Mouse (Mus musculus): ENCODE data around the gene H2-Q10.
"Not testable (repeated sequence)": the region's sequence is repeated elsewhere in the genome, so short reads cannot be mapped to it uniquely, and the experiment has no call there.

Gene H2-Q10

DNA sequence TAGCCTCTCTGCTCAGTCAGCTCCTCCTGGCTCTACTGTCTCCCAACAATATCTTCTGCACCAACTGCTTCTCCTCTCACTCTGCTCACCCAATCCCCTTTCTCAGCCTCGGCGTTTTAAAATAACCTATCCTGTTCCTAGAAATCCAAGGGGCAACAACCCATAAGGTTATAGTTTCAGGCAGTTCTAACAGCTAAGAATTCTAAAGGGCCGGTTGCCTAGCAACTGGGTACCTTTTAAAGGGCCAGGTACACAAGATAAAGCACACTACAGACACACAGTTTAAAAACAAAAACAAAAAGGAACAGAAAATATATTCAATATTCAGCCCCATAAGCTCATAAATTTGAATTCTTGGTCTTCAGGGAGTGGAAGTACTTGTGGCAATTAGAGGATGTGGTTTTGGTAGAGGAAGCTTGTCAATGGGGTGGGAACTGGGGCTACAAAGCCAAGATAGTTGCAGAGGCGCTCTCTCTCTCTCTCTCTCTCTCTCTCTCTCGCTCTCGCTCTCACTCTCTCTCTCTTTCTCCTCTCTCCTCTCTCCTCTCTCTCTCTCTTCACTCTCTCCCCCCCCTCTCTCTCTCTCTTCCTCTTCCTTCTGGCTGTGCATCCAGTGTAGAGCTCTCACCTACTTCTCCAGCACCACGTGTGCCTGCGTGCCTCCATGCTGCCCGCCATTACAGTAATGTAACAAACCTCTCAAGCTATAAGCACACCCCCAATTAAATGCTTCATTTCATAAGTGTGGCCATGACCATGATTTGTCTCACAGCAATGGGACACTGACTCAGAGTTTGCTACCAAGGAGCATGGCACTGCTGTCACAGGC is 9.2 kb upstream of the H2-Q10 start:
- DNase-seq, result not testable (repeated sequence)

DNA sequence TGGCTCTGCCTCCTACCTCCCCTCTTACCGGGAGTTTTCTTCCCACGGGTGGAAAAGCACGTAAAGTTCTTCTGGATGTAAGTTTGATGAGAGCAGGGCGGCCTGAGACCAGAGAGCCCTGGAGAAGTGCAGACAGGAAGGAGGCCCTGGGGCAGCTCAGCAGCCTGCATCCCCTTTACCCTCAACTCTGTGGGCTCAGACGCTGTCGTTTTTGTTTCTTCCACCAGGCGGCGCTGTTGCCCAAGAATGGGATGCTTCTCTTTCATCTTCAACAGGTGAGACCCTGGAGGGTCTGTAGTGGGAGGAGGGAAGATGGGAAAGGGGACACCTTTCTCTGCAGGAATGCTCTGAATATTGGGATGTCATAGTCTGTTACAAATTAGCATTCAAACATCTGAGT is 4.2 kb upstream of the H2-Q10 start:
- peak; percentile 40 for DNase-seq

DNA sequence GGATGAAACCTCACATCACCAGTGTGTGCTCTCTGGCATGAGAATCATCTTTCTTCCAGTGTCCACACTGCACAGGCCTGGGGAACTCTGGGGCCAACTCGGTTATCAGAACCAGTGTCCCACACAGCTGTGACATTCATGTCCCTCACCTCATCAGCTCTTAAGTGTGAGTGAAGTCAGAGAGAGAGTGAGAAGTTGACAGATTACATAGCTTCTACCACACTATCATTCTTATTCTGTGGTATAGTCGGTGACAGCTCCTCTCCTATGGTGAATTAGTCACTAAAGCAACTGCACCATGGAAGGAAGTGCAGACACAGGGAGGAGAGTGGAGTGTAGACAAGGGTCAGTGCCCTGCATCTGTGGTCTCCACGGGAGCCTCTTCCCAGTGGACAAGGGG is 953 bp upstream of the H2-Q10 start:
- not testable (repeated sequence) for DNase-seq

- DNase-seq, result peak; percentile 79
These were observed 14.2 kb downstream of the H2-Q10 start for GRCm38 (mm10) chr17:35484066-35484465.

GRCm38 (mm10) chr17:35485702-35486101 is 15.8 kb downstream of the H2-Q10 start:
- DNase-seq, result no peak

- no peak for DNase-seq
These were observed 16.8 kb downstream of the H2-Q10 start for GRCm38 (mm10) chr17:35486726-35487125.

GRCm38 (mm10) chr17:35488041-35488440 is 18.2 kb downstream of the H2-Q10 start:
- DNase-seq, result no peak

GRCm38 (mm10) chr17:35490320-35490719 is 20.4 kb downstream of the H2-Q10 start:
- no peak for DNase-seq

- DNase-seq, result no peak
These were observed 27.2 kb downstream of the H2-Q10 start for GRCm38 (mm10) chr17:35497124-35497523.

DNA sequence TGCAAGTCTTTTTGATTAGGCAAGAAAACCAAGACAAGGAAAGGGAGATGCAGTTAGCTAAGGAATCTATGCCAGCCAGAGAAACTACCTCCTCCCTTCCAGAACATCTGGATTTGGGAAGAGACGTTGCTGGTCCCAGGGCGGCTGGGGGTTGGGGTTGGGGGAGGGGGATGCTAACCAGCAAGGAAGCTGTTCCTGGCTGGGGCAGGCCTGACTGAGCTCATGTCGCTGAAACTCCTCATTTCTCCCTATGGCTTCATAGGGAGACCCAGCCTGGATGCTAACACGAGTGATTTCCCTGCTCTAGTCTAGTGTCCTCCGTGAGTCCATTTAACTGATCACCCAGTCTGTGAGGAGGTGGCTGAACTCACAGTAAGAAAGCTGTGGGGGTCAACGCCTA is 32.3 kb downstream of the H2-Q10 start:
- DNase-seq, result no peak

GRCm38 (mm10) chr17:35502762-35503161 is 32.9 kb downstream of the H2-Q10 start:
- DNase-seq, result no peak

DNA sequence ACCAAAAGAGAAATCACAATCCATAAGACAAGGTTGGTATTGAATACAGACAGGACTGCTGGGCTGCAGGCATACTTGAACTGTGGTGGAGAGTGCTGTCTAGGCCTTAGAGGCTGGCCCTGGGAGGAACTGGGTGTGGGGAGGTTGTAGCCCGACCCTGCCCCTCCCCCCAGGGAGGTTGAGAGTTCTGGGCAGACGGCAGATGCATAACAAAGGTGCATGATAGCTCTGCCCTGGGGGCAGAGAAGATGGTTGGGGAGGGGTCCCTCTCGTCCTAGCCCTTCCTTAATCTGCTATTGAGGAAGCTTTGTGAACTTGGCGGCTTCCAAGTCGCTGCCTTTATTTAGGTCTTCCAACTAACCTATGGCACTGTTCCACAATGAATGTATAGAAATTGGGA is 34.0 kb downstream of the H2-Q10 start:
- no peak for DNase-seq

DNA sequence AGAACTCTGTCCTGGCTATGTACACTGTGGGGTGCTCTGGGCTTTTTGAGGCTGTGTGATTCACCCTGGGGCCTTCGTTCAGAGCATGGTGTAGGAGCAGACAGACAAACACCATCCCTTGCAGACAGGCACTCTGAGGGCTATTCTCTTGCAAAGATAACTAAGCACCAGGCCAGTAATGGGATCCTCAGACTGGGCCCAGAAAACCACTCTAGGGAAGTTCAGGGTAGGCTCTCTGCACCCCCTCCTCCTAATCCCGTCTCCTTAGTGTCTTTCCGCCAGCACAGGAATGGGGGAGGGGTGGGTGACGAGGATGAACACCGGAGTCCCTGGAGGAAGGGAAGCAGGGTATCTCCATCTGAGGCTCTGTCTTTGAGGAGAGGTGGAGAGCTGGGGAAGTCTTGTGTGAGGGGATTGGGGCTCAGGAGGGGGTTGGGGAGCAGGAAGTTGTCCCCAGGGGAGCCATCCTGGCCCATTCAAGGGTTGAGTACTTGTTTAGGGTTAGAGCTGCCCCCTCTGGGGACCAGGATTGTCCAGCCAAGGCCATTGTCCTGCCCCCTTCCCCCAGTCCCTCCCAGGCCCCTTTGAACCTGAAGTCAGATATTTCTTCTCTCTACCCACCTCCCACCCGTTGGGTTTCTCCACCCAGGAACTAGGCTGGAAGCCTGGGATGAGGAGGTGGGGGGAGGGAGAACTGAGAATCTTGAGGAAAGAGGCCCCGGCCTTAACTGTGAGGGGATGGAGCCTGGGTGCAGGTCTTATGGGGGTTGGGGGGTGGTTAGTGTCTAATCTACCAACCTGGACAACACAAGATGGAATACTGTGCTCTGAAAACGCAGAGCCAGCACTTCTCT is 35.0 kb downstream of the H2-Q10 start:
- no peak for DNase-seq

DNA sequence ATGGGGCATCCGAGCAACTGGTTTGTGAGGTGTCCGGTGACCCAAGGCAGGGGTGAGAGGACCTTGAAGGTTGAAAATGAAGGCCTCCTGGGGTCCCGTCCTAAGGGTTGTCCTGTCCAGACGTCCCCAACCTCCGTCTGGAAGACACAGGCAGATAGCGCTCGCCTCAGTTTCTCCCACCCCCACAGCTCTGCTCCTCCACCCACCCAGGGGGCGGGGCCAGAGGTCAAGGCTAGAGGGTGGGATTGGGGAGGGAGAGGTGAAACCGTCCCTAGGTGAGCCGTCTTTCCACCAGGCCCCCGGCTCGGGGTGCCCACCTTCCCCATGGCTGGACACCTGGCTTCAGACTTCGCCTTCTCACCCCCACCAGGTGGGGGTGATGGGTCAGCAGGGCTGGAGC is 35.9 kb downstream of the H2-Q10 start, which contains the start of gene Pou5f1:
Gene Pou5f1 (plus strand): TSS at position 243 of the 400 bp plus-strand sequence.
- DNase-seq, result no peak

DNA sequence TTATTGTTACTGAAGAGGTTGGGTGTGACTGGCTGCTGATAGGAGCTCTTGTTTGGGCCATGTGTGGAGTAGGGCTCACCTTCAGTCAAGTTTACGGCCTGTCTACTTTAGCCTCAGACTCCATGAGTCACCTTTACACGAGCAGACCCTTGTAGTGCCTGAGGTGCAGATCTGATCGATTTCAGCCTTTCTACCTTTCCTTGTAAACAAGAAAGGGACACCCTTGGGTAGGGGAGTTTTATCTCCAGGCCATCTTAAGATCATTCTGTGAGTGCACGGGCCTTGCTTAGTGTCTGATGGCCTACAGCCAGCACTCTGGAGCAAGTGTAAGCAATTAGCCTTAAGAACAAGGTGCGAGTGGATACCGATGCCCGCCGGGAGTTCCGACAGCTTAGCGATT is 37.0 kb downstream of the H2-Q10 start:
- no peak for DNase-seq

- DNase-seq, result no peak
These were observed 37.8 kb downstream of the H2-Q10 start for GRCm38 (mm10) chr17:35507556-35508260.

DNA sequence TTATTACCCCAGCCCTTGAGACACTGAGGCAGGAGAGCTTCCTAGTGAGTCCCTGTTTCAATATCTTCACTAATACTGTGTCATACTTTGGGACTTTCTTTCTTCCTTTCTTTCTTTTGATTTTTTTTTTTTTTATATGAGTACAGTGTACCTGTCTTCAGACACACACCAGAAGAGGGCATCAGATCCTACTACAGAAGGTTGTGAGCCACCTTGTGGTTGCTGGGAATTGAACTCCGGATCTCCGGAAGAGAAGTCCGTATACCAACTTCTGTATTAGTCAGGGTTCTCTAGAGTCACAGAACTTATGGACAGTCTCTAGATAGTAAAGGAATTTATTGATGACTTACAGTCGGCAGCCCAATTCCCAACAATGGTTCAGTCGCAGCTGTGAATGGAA is 38.4 kb downstream of the H2-Q10 start:
- not testable (repeated sequence) for DNase-seq

GRCm38 (mm10) chr17:35509284-35509683 is 39.4 kb downstream of the H2-Q10 start:
- DNase-seq, result peak; percentile 71

DNA sequence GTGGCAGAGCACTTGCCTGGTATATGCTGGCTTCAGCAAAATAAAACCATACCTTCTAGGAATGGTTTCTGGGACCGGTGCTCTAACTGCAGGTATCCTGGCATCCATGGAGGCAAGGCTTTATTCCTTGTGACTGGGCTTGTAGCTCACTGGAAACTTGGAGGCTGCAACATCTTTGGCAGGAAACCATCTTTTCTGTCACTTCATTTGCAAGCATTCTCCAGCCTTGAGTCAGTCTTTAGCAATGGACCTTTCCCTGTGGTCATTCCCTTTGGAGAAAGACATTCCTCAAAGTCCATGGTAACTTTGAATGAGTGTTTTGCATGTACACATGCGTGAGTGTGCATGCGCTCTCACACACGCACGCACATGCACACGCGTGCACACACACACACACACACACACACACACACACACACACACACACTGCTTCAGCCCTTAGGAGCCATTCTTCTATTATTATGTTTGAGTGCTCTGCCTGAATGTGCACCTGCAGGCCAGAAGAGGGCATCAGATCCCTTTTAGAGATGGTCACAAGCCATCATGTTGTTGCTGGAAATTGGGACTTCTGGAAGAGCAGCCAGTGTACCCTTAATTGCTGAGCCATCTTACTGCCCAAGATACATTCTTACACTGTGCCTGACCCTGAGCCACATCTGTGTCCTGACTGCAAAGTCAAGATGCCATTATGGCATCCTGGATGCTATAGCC is 43.2 kb downstream of the H2-Q10 start:
- DNase-seq, result no peak

DNA sequence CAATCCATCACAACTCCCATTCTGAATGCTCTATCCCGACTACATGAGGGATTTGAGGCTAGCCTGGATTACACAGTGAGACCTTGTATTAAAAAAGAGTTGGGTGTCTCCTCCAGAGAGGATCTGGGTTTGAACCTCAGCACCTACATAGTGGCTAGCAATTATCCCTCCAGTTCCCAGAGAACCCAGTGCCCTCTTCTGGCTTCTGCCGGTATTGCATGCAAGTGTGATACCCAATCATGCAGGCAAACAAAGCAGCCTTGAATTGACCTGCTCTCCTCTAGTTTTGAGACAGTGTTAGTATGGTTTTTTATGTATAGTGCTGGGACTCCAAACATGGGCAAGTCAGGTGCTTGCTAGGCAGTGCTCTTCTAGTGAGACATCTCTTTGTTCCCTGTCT is 44.0 kb downstream of the H2-Q10 start:
- peak; percentile 89 for DNase-seq

GRCm38 (mm10) chr17:35514756-35515155 is 44.9 kb downstream of the H2-Q10 start:
- no peak for DNase-seq

- peak; percentile 65 for DNase-seq
These were observed 46.2 kb downstream of the H2-Q10 start for GRCm38 (mm10) chr17:35515911-35516640.

All from kidney, postnatal 10 days (tissue).